Mouse (Mus musculus) cerebellum, adult 8-10 months (tissue): ENCODE results near the gene Psmd2.
A peak's percentile ranks its signal among the peaks of the same experiment; 100 is the strongest.

Source experiments
- DNase-seq: peaks from one replicate; pipeline ENCODE4 v3.0.0; 2022

Psmd2 gene

GRCm38 (mm10) chr16:20651076-20651946 is at the start of gene Psmd2:
Gene Psmd2 (plus strand): TSS chr16:20651652.
- peak; percentile 97 for DNase-seq

GRCm38 (mm10) chr16:20604705-20605104 is 46.7 kb upstream of the Psmd2 start:
- DNase-seq: no peak

GRCm38 (mm10) chr16:20610501-20611356 is 40.7 kb upstream of the Psmd2 start:
- peak; percentile 73 for DNase-seq

DNA sequence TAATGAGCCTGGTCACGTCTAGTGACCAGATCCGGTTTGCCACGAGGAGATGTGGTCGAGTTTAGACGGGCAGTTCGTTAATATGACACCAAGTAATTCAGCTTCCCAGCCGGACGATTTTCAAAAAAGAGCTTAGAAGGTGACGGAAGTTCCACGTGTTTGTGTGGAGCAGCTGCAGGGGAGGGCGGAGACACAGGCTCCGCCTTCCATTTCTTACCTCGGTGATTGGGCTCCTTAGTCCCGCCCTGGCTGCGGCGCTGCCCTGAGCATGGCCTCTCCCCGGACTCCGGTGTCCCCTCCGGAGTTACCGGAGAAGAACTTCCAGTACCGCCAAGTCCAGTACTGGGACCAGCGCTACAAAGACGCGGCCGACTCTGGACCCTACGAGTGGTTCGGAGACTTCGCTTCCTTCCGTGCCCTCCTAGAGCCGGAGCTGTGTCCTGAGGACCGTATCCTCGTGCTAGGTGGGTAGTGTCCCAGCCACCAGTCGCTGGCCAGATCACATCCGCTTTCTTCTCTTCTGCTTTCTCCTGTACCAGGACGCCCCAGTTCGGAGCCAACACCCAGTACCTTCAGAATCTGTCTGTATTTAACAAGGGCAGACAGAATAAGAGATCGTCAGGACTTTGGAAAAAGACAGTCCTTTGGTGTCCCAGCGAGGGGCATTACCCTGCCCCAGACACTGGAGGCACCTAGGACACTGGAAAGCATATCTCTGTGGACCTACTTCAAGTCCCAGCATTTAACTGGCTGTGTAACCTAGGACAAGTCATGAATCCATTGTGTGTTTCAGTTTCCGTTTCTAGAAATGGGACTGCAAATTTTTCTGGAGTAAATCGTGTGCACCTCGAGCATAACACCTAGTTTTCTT is 39.9 kb upstream of the Psmd2 start, which contains the start of the genes Eef1akmt4, Gm49333 and Alg3:
Eef1akmt4 (plus strand) TSS at position 237 of the 871 bp plus-strand sequence.
Gm49333 (plus strand) TSS at position 254 of the 871 bp plus-strand sequence.
Alg3 (minus strand) TSS at position 379 of the 871 bp plus-strand sequence.
- peak; percentile 75 for DNase-seq

DNA sequence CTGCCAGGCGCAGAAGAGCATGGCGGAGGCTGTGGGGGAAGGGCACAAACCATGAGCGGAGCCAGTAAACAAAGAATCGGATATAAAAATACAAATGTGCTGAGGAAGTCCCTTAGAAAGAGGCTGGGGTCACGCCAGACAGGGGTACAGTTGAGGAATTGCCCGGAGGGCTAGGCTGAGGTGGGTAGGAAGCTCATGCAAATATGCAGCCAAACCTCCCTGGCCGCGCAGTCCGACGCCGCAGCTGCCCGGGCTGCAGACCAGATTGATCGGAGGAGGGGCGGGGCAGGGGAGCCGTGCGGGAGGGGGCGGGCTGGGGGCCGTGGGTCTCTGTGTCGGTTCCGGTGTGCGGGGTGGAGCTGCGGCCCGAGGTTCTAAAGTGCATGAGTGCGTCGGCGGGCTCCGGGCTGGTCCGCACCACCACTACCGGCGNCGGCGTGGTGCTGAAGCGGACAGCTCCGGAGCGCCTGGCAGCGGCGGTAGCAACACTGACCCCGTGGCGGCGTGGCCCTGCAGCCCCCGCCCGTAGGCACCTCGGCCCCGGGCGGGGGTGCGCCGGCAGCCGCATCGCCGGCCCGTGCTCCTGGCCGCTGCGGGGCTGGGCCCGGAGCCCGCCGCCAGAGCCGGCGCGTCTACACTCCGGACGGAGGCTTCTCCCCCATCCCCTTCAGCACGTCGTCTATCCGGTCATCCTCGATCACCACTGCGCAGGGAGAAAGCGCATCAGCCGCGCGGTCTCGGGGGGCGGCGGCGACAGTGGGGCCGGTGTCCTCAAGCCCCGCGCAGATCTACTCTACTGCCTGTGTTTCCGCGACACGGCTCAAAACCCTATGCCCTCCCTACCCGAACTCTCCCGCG is 31.7 kb upstream of the Psmd2 start:
- peak; percentile 41 for DNase-seq

GRCm38 (mm10) chr16:20620399-20620735 is 31.1 kb upstream of the Psmd2 start:
- DNase-seq: no peak

DNA sequence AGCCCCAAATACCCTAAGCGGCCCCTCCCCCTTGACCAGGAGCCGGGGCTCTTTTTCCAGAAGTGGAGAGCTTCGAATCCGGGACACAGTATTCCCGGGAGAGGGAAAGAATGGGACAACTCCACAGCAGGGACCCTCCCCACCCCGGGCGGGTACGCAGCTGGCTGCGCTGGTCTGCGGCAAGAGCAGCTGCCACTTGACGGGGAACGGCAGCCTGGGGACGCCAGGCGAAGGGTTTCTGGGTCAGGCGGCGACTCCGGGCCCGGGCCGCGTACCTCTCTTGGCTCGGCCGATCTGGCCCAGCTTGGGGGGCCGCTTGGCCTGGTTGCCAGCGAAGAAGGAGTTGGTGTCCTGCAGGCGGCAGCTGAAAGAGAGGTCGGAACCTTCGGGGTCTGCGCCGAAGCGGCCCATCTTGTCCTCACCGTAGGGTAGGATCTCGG is 30.7 kb upstream of the Psmd2 start:
- DNase-seq: no peak

DNA sequence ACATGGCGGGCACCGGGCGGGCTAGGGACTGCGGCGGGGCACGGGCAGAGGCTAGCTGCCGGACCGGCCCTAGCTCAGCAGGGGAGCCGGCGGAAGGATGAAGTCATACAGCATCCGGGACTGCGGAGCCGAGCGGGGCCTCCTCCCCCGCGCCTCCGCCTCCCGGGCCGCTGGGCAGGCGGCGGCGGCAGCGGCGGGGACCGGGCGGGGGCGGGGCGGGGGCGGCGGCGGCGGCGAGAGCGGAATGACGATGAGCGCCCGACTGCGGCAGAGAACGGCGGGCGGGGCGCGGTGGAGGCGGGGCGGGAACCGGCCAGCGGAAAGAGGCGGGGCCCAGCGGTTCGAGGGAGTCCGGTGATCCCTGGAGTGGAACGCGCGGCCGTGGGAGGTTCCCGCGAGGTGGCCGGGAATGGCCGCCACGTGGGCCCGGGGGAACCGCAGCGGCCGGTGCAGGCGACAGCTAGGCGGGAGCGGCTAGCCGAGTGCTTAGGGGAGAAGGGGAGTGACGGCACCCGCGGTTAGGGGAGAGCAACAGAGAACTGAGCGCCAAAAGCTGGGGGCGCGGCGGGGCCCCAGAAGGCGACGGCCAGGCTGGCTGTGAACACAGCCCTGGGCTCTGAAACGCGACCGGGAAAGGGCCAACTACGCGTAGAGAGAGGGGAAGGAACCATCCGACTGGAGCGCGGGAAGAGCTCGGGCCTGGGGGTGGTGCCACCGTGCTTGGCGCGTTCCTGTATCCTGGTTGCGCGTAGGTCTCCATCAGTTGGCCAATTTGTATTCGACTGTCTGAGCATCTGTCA is 30.1 kb upstream of the Psmd2 start, which contains the start of gene Camk2n2:
Camk2n2 (minus strand) TSS at position 97 of the 800 bp plus-strand sequence.
- peak; percentile 80 for DNase-seq

DNA sequence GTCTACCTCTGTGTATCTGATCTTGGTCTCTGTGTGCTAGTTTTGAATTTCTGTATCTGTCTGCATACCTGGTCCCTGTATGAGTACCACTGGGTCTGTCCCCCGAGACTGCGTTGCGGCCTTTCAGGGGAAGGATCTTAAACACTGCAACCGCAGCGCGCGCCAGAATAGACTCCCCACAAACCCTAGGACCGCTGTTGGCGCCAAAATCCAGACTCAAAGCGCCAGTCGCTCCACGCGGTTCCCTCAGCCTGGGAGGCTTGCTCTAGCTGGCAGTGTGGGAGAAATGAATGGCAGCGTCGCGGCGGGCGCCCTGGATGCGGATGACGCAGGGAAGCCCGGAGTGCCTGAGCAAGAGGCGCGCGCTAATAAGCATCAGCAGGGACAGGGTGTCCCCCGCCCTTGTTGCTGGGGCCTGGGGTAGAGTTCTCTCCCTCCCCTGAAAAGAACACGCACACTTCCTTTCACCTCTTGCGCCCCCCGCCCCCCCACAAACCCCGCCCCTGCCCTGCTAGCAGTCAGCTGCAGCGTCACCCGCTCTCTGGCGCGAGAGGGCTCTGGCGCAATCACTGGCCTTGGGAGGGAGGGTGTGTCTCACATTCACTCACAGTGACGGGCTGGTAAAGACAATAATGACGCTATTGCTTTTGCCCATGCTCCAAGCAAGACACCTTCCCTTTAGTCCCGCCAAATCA is 29.3 kb upstream of the Psmd2 start:
- peak; percentile 73 for DNase-seq

DNA sequence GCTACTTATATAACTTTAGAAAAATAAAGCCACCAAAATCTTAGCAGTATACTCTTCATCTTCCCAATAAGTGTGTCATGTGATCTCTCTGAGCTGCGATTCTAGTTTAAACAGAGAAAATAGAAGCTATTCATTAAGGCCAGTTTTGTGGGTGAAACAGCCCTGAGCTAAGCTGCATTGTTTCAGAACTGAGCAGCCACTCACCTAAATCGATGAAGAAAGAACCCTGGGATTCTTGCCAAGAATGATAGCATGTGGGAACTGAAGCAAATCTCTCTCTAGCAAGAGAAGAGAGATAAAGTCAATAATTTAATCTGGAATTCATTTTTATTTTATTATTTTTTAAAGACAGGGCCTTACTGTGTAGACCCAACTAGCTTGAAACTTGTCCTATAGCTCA is 28.2 kb upstream of the Psmd2 start:
- no peak for DNase-seq

DNA sequence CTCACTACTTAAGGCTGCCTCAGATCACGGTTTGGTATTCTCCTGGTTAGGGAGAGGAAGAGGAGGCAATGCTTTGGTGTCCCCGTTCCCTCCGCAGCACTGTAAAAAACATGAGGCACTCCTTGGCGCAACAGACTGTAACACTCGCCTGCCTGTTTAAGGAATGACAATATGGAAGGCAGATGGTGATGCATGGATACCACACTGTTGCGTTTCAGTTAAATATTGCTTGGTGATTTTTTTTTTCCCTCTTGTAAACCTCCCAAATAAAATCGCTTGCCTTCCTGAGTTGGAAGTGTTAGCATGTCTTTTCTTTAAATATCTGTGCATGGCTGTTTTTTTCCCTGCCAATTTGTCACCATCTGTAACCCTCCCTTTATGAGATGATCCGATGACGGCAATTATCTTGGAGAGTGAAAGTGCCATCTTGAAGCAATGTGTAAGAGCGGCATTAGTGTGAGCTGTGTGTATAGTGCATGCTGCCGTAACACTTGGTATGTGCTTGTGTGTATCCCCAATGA is 22.5 kb upstream of the Psmd2 start:
- DNase-seq: no peak

DNA sequence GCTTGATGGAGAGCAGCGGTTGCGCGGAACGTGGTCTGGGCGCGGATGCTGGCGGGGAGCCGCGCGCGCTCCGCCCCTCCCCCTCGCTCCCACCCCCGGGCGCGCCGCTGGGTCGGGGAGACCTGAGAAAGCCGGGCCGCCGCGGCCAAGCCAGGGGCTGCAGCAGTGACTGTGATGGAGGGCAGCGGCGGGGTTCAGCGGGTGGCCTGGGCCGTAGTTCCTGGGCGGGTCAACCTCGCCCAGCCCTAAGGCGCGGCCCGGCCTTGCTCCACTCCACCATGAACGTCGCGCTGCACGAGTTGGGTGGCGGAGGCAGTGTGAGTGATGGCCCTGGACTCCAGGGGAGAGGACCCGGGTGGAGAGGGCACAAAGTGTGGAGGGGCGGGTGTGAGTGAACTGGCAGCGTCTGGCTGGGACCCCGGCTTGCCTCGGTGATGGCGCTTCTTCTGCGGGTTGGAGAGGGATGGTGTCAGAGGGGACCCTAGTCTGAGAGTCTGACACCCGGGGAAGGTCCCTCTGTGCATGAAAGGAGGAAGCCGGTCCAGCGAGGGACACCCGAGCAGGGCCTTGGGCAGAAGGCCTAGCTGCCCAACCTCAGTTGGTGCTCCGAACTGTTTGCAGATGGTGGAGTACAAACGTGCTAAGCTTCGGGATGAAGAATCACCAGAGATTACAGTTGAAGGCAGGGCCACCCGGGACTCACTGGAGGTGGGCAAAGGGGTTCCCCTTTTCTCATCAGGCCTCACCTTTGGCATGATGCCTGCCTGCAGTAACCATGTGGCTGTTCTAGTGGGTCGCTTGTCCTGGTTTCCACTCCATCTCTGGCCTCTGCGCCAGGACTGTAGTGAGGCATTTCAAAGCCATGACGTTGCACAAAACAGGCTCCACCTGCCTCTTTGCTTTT is 21.5 kb upstream of the Psmd2 start, which contains the start of gene Ece2:
Ece2 (plus strand) TSS at position 98 of the 904 bp plus-strand sequence.
- DNase-seq: peak; percentile 58

- DNase-seq: no peak
Observed at GRCm38 (mm10) chr16:20637410-20637809, 14.0 kb upstream of the Psmd2 start.

DNA sequence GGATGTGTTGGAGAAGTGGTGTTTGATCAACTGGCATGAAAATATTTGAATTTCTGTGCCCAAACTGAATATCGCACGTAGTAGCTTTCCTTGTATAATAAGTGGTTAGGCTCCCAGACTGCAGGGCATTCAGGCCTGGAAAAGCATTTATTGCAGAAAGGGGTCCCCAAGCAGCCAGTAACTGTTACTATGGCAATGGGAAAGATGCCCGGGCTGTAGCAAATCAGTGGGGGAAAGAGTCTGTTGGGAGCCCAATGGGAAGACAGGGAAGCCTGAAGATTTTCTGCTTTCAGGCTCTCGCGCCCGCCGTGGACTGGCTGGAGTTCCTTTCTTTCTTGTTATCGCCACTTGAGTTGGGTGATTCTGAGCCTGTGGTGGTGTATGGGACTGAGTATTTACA is 13.1 kb upstream of the Psmd2 start:
- no peak for DNase-seq

DNA sequence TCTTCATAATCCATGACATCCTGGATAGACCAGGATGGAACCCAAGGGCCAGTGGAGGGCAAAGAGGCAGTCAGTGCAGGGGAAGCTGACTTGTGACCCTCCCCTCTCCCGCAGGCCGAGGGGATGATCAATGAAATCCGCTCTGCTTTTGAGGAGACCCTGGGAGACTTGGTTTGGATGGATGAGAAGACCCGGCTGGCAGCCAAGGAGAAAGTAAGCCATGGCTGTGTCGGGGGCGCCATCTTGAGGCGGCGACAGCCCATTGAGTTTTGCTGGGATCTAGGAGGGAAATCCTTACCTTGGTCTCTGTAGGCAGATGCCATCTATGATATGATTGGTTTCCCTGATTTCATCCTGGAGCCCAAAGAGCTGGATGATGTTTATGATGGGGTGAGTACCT is 9.3 kb upstream of the Psmd2 start:
- DNase-seq: peak; percentile 75

- DNase-seq: no peak
Observed at GRCm38 (mm10) chr16:20643911-20644310, 7.5 kb upstream of the Psmd2 start.

- DNase-seq: no peak
Observed at GRCm38 (mm10) chr16:20651947-20652310, 477 bp downstream of the Psmd2 start.

DNA sequence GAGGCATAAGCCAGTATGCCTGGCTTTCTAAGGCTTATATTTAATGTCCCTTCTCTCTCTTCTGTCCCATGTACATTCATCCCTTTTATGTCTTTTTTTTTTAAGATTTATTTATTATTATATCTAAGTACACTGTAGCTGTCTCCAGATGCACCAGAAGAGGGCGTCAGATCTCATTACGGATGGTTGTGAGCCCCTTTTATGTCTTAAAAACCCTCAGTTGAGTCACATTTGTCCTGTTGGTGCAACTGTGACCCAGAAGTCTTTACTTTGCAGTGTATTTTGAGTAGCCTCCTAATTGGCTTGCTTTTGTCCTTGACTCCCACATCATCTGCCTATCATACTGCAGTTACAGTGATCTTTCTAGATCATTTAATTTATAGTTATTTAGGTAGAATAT is 1.9 kb downstream of the Psmd2 start:
- no peak for DNase-seq

GRCm38 (mm10) chr16:20657661-20658060 is 6.2 kb downstream of the Psmd2 start:
- DNase-seq: no peak
